Mouse (Mus musculus): Measurements from ENCODE around the gene Olfr376. TPM values are rescaled to one million over a fixed set of nuclear protein-coding genes. Genes with fewer than 3 reads are reported as not detected.

Gene Olfr376
- polyA plus RNA-seq, 1 experiment from 2014 or later, result not detected

Other genes starting within 250 kb of the Olfr376 start
- 20.7 and 21.0 TPM in 2 replicates for gene Haspin, start 233.0 kb upstream of the Olfr376 start, polyA plus RNA-seq (2015; fragmentation: Nextera tagmentation; extraction: Ambion mirVana)
- 0.21 and 0.25 TPM in 2 replicates for gene P2rx5, start 210.8 kb upstream of the Olfr376 start, polyA plus RNA-seq (2015; fragmentation: Nextera tagmentation; extraction: Ambion mirVana)
- gene Emc6, start 194.2 kb upstream of the Olfr376 start, polyA plus RNA-seq (2015; fragmentation: Nextera tagmentation; extraction: Ambion mirVana), result 119 and 126 TPM in 2 replicates
- gene Tax1bp3, start 194.2 kb upstream of the Olfr376 start, polyA plus RNA-seq (2015; fragmentation: Nextera tagmentation; extraction: Ambion mirVana), result 270 and 276 TPM in 2 replicates
- 12.8 and 13.5 TPM in 2 replicates for gene Ctns, start 172.2 kb upstream of the Olfr376 start, polyA plus RNA-seq (2015; fragmentation: Nextera tagmentation; extraction: Ambion mirVana)
- gene Shpk, start 171.8 kb upstream of the Olfr376 start, polyA plus RNA-seq (2015; fragmentation: Nextera tagmentation; extraction: Ambion mirVana), result 1.6 TPM in 2 replicates
- 0.09 TPM in 1 of 2 replicates, not detected in the other for gene Trpv1, start 137.0 kb upstream of the Olfr376 start, polyA plus RNA-seq (2015; fragmentation: Nextera tagmentation; extraction: Ambion mirVana)
- 0.03 and 0.10 TPM in 2 replicates for gene Trpv3, start 103.9 kb upstream of the Olfr376 start, polyA plus RNA-seq (2015; fragmentation: Nextera tagmentation; extraction: Ambion mirVana)
- gene Aspa, start 41.6 kb upstream of the Olfr376 start, polyA plus RNA-seq (2015; fragmentation: Nextera tagmentation; extraction: Ambion mirVana), result 1.3 and 1.4 TPM in 2 replicates
- gene Gm49340, start 41.5 kb upstream of the Olfr376 start, polyA plus RNA-seq (2015; fragmentation: Nextera tagmentation; extraction: Ambion mirVana), result 0.05 TPM in 1 of 2 replicates, not detected in the other
- not detected in 2 replicates for gene Spata22, start 41.5 kb upstream of the Olfr376 start, polyA plus RNA-seq (2015; fragmentation: Nextera tagmentation; extraction: Ambion mirVana)
- not detected in 2 replicates for gene Olfr20, start 20.5 kb upstream of the Olfr376 start, polyA plus RNA-seq (2015; fragmentation: Nextera tagmentation; extraction: Ambion mirVana)
- not detected in 2 replicates for gene Olfr1, start 28.4 kb downstream of the Olfr376 start, polyA plus RNA-seq (2015; fragmentation: Nextera tagmentation; extraction: Ambion mirVana)
- not detected in 2 replicates for gene Olfr378, start 57.2 kb downstream of the Olfr376 start, polyA plus RNA-seq (2015; fragmentation: Nextera tagmentation; extraction: Ambion mirVana)
- not detected in 2 replicates for gene Olfr380, start 86.3 kb downstream of the Olfr376 start, polyA plus RNA-seq (2015; fragmentation: Nextera tagmentation; extraction: Ambion mirVana)
- not detected in 2 replicates for gene Olfr381, start 120.4 kb downstream of the Olfr376 start, polyA plus RNA-seq (2015; fragmentation: Nextera tagmentation; extraction: Ambion mirVana)
- not detected in 2 replicates for gene Olfr382, start 146.0 kb downstream of the Olfr376 start, polyA plus RNA-seq (2015; fragmentation: Nextera tagmentation; extraction: Ambion mirVana)
- not detected in 2 replicates for gene Olfr385, start 221.8 kb downstream of the Olfr376 start, polyA plus RNA-seq (2015; fragmentation: Nextera tagmentation; extraction: Ambion mirVana)
- not detected in 2 replicates for gene Olfr384, start 227.3 kb downstream of the Olfr376 start, polyA plus RNA-seq (2015; fragmentation: Nextera tagmentation; extraction: Ambion mirVana)